Mouse (Mus musculus) thymus, adult 2 months (tissue): ENCODE results near the gene Ndufs4.

Source experiments
- CTCF ChIP-seq: fragments of 200-500 bp; IDR thresholded peaks from 2 replicates; pipeline ENCODE4 v1.5.1; 2012; ENCODE audit warnings: mild to moderate bottlenecking, control low read depth, low read length, moderate library complexity, borderline replicate concordance; ENCODE audit not compliant: control insufficient read depth, poor library complexity, insufficient read depth; ENCODE audit errors: extremely low read depth
- POLR2A ChIP-seq: fragments of 200-500 bp; IDR thresholded peaks from 2 replicates; pipeline ENCODE4 v1.6.1; 2012; ENCODE audit warnings: mild to moderate bottlenecking, low read length, control low read depth, moderate library complexity; ENCODE audit not compliant: control insufficient read depth, poor library complexity, insufficient read depth; ENCODE audit errors: extremely low read depth

GRCm38 (mm10) chr13:114362086-114362485 lies 26.0 kb downstream of the Ndufs4 start:
- TF ChIP-seq CTCF (no peak), POLR2A (no peak)
